ENCODE assay signal across 32 mouse cellular contexts in genomic region chr19:43813315-43813714, GRCm38 (mm10). TPM values are rescaled to one million over a fixed set of nuclear protein-coding genes. Genes with fewer than 3 reads are reported as not detected.
DNase-seq lines count a peak whose midpoint lies in the region; ATAC-seq and TF ChIP-seq lines count a peak whose summit lies in the region.
"Had no signal": no experiment of that assay in that cellular context is flagged by ENCODE, and none has a peak within 500 bp of the region (broad histone marks: within the 10 kb centered on the region; RNA-seq: fewer than 3 reads in every experiment).

No protein-coding gene starts in this region.

- no peaks in the 10 kb centered on the region for H3K4me1 ChIP-seq in kidney, embryonic 16.5 days (ENCODE audit: insufficient read depth, low read length)
- peaks cover 10% of the 10 kb centered on the region for H3K4me1 ChIP-seq in intestine, embryonic 14.5 days (replicated peaks; ENCODE audit: control insufficient read depth, insufficient read depth, low read length)
- peaks cover 15% of the 10 kb centered on the region; the same call in 1 of the 2 replicates for H3K4me1 ChIP-seq in intestine, embryonic 16.5 days (ENCODE audit: control insufficient read depth, insufficient read depth, low read length)
- peaks cover 33% of the 10 kb centered on the region for H3K4me1 ChIP-seq in small intestine, adult 2 months (ENCODE audit: control insufficient read depth, insufficient read depth, insufficient read length, low read length)
- H3K4me1 ChIP-seq: embryonic facial prominence, embryonic 12.5 days; hindbrain, embryonic 13.5 days; limb, embryonic 12.5 days; neural tube, embryonic 13.5 days had no signal

- no peak overlapping the region for H3K27ac ChIP-seq in kidney, embryonic 16.5 days (ENCODE audit: low read length)
- no peak overlapping the region for H3K27ac ChIP-seq in intestine, embryonic 14.5 days (ENCODE audit: low read depth)
- H3K27ac ChIP-seq in intestine, embryonic 16.5 days (ENCODE audit: low read length), result peak overlapping the region; percentile 60
- peak overlapping the region; percentile 99 for H3K27ac ChIP-seq in small intestine, adult 2 months (ENCODE audit: insufficient read depth, low read depth, low read length)
- H3K27ac ChIP-seq: embryonic facial prominence, embryonic 12.5 days; forebrain, embryonic 10.5 days; gastrocnemius, adult 2 months; hindbrain, embryonic 13.5 days; left cerebral cortex, adult 2 months; limb, embryonic 12.5 days; liver, embryonic 14.5 days; lung, embryonic 15.5 days; neural tube, embryonic 13.5 days had no signal

- no peak for TF ChIP-seq CTCF in small intestine, adult 2 months (IDR thresholded peaks at IDR 0.05; ENCODE audit: extremely low read depth, insufficient read length, insufficient replicate concordance, low read depth, low read length)

- TF ChIP-seq POLR2A in small intestine, adult 2 months (IDR thresholded peaks at IDR 0.05; ENCODE audit: low read depth, low read length), result no peak

- H3K4me2 ChIP-seq in kidney, embryonic 16.5 days (replicated peaks; ENCODE audit: low read depth, low read length), result no peak overlapping the region
- H3K4me2 ChIP-seq in intestine, embryonic 14.5 days (ENCODE audit: low read length), result no peak overlapping the region
- H3K4me2 ChIP-seq in intestine, embryonic 16.5 days (ENCODE audit: low read depth, low read length), result no peak overlapping the region
- H3K4me2 ChIP-seq: embryonic facial prominence, embryonic 12.5 days; heart, embryonic 11.5 days; hindbrain, embryonic 13.5 days; limb, embryonic 12.5 days; lung, embryonic 15.5 days; midbrain, embryonic 11.5 days; neural tube, embryonic 13.5 days had no signal

- no peaks in the 10 kb centered on the region for H3K36me3 ChIP-seq in kidney, embryonic 16.5 days (ENCODE audit: insufficient read depth, low read length)
- no peaks in the 10 kb centered on the region for H3K36me3 ChIP-seq in intestine, embryonic 14.5 days (ENCODE audit: control insufficient read depth, insufficient read depth, low read length)
- H3K36me3 ChIP-seq in intestine, embryonic 16.5 days (ENCODE audit: control insufficient read depth, insufficient read depth, low read length), result no peaks in the 10 kb centered on the region
- peaks cover 59% of the 10 kb centered on the region for H3K36me3 ChIP-seq in small intestine, adult 2 months (ENCODE audit: control insufficient read depth, insufficient read depth, low read length)
- H3K36me3 ChIP-seq: embryonic facial prominence, embryonic 12.5 days; forebrain, embryonic 10.5 days; hindbrain, embryonic 13.5 days; limb, embryonic 12.5 days; lung, embryonic 15.5 days; neural tube, embryonic 13.5 days had no signal

- no peak overlapping the region for H3K9ac ChIP-seq in kidney, embryonic 16.5 days (replicated peaks; ENCODE audit: low read length)
- H3K9ac ChIP-seq in intestine, embryonic 14.5 days (ENCODE audit: low read length), result no peak overlapping the region
- H3K9ac ChIP-seq in intestine, embryonic 16.5 days (ENCODE audit: low read depth, low read length), result no peak overlapping the region
- H3K9ac ChIP-seq: embryonic facial prominence, embryonic 12.5 days; hindbrain, embryonic 13.5 days; limb, embryonic 12.5 days; liver, embryonic 14.5 days; lung, embryonic 15.5 days; neural tube, embryonic 13.5 days had no signal

- no peaks in the 10 kb centered on the region for H3K27me3 ChIP-seq in kidney, embryonic 16.5 days (ENCODE audit: insufficient read depth, low read length)
- H3K27me3 ChIP-seq in intestine, embryonic 14.5 days (replicated peaks; ENCODE audit: control insufficient read depth, insufficient read depth, low read length), result no peaks in the 10 kb centered on the region
- no peaks in the 10 kb centered on the region for H3K27me3 ChIP-seq in intestine, embryonic 16.5 days (replicated peaks; ENCODE audit: control insufficient read depth, insufficient read depth, low read length)
- H3K27me3 ChIP-seq in small intestine, adult 2 months (ENCODE audit: control insufficient read depth, insufficient read depth, low read length), result no peaks in the 10 kb centered on the region
- H3K27me3 ChIP-seq: embryonic facial prominence, embryonic 12.5 days; limb, embryonic 12.5 days; lung, embryonic 15.5 days; neural tube, embryonic 13.5 days had no signal

- H3K4me3 ChIP-seq in kidney, embryonic 16.5 days (ENCODE audit: low read length), result no peak overlapping the region
- no peak overlapping the region for H3K4me3 ChIP-seq in intestine, embryonic 14.5 days (ENCODE audit: low read depth, low read length)
- H3K4me3 ChIP-seq in intestine, embryonic 16.5 days (ENCODE audit: low read length), result no peak overlapping the region
- H3K4me3 ChIP-seq in small intestine, adult 2 months (ENCODE audit: low read depth, low read length), result no peak overlapping the region
- H3K4me3 ChIP-seq: embryonic facial prominence, embryonic 12.5 days; forebrain, embryonic 10.5 days; gastrocnemius, adult 2 months; hindbrain, embryonic 13.5 days; left cerebral cortex, adult 2 months; limb, embryonic 12.5 days; lung, embryonic 15.5 days; myocyte; neural tube, embryonic 13.5 days had no signal

- ATAC-seq in kidney, embryonic 16.5 days (ENCODE audit: low FRiP score, low TSS enrichment), result no peak
- ATAC-seq in intestine, embryonic 14.5 days (replicated peaks; ENCODE audit: low FRiP score, low TSS enrichment, low read depth), result peak; percentile 66; the same call in 1 of the 2 replicates
- peak; percentile 93 for ATAC-seq in intestine, embryonic 16.5 days
- ATAC-seq: forebrain, embryonic 16.5 days; midbrain, embryonic 16.5 days had no signal

- peak; percentile 38 to 57 for DNase-seq in kidney, adult 8-10 months
- DNase-seq in intestine, embryonic 14.5 days (ENCODE audit: low spot score), result no peak
- no peak for DNase-seq in B cell, adult 2 months
- no peak for DNase-seq in lung, postnatal 25 days (ENCODE audit: low spot score)
- DNase-seq: adrenal gland, postnatal 25 days; cerebellum, adult 11-12 months; cerebellum, adult 9-11 months; embryo, embryonic 11 days; gastrocnemius, adult 2 months; gastrocnemius, postnatal 36 days; heart, adult 18-20 months; heart, postnatal 36 days; lung, postnatal 36 days; right cerebral cortex, postnatal 4 days; thymus, adult 18-20 months; thymus, postnatal 25 days had no signal

- no peaks in the 10 kb centered on the region for H3K9me3 ChIP-seq in kidney, embryonic 16.5 days (ENCODE audit: low read length)
- H3K9me3 ChIP-seq in intestine, embryonic 14.5 days (ENCODE audit: control insufficient read depth, low read length), result no peaks in the 10 kb centered on the region
- H3K9me3 ChIP-seq in intestine, embryonic 16.5 days (ENCODE audit: control insufficient read depth, low read length), result no peaks in the 10 kb centered on the region
- H3K9me3 ChIP-seq: embryonic facial prominence, embryonic 12.5 days; forebrain, embryonic 10.5 days; hindbrain, embryonic 13.5 days; limb, embryonic 12.5 days; lung, embryonic 15.5 days; neural tube, embryonic 13.5 days had no signal

- WGBS in kidney, embryonic 16.5 days, result 85% methylated on average over 10 of the region's 10 CpGs
- WGBS in intestine, embryonic 14.5 days, result 70% methylated on average over 10 of the region's 10 CpGs
- 64% methylated on average over 10 of the region's 10 CpGs for WGBS in intestine, embryonic 16.5 days
- 31% methylated on average over 10 of the region's 10 CpGs for WGBS in small intestine, adult 2 months

RNA-seq across cellular contexts. Expression of gene Abcc2, which starts 31.3 kb away (rescaled TPM):
- 4.9 and 5.7 TPM in 2 replicates for polyA plus RNA-seq in kidney, embryonic 16.5 days (2015; fragmentation: Nextera tagmentation; extraction: Ambion mirVana)
- 3.8 and 5.3 TPM in 2 replicates for polyA plus RNA-seq in intestine, embryonic 14.5 days (2014; fragmentation: Nextera tagmentation; extraction: Ambion mirVana)
- polyA plus RNA-seq in intestine, embryonic 16.5 days (2015; fragmentation: Nextera tagmentation; extraction: Ambion mirVana), result 24.1 and 31.4 TPM in 2 replicates
- polyA plus RNA-seq in small intestine, adult 2 months (2012; rRNA removed), result 25.3 and 49.5 TPM in 2 replicates
- polyA plus RNA-seq: forebrain, embryonic 10.5 days; forebrain, embryonic 16.5 days; limb, embryonic 12.5 days; midbrain, embryonic 11.5 days; myocyte had no signal

Comparison
In these comparisons a context has a peak if more than half of its experiments do, and no peak if none do; other contexts are left out.
1. H3K27ac ChIP-seq: peak in intestine, embryonic 16.5 days (single experiment) and small intestine, adult 2 months (single experiment); none in kidney, embryonic 16.5 days (single experiment) and intestine, embryonic 14.5 days (single experiment).
2. DNase-seq: peak in kidney, adult 8-10 months (2 of 2); none in intestine, embryonic 14.5 days (single experiment), B cell, adult 2 months (0 of 2) and lung, postnatal 25 days (single experiment).